Mouse (Mus musculus) heart, postnatal 0 days (tissue): Measurements from ENCODE around the gene Asb8. TPM values are rescaled to one million over a fixed set of nuclear protein-coding genes. Genes with fewer than 3 reads are reported as not detected.

Source experiments
- ATAC-seq: fragments of 200-750 bp; cut with Nextera tagmentation; 2 replicates; pipeline ENCODE4 v1.8.0; 2017; ENCODE audit warnings: low read depth, moderate number of reproducible peaks, moderate library complexity; ENCODE audit not compliant: insufficient read depth
- DNase-seq: peaks from one replicate; pipeline ENCODE4 v3.0.0-alpha.2; 2016; ENCODE audit warnings: low spot score
- H3K27ac ChIP-seq: fragments of 300-500 bp; sonication (generic); 2 replicates; pipeline ENCODE4 v1.5.1; 2014; ENCODE audit warnings: low read depth, mild to moderate bottlenecking
- H3K27me3 ChIP-seq: fragments of 300-500 bp; sonication (generic); 2 replicates; pipeline ENCODE4 v1.6.1; 2014; ENCODE audit warnings: low read length, mixed read lengths; ENCODE audit not compliant: control insufficient read depth, insufficient read depth
- H3K36me3 ChIP-seq: fragments of 300-500 bp; sonication (generic); replicated peaks from 2 replicates; pipeline ENCODE4 v1.6.1; 2014; ENCODE audit warnings: low read length, mixed read lengths; ENCODE audit not compliant: control insufficient read depth, insufficient read depth
- H3K4me1 ChIP-seq: fragments of 300-500 bp; sonication (generic); 2 replicates; pipeline ENCODE4 v1.6.1; 2014; ENCODE audit warnings: antibody characterized with exemption; ENCODE audit not compliant: control insufficient read depth, insufficient read depth
- H3K4me2 ChIP-seq: fragments of 300-500 bp; sonication (generic); 2 replicates; pipeline ENCODE4 v1.6.1; 2014; ENCODE audit warnings: low read depth, mild to moderate bottlenecking, low read length, moderate library complexity
- H3K4me3 ChIP-seq: fragments of 300-500 bp; sonication (generic); 2 replicates; pipeline ENCODE4 v1.5.1; 2014; ENCODE audit warnings: low read depth, low read length
- H3K9ac ChIP-seq: fragments of 300-500 bp; sonication (generic); replicated peaks from 2 replicates; pipeline ENCODE4 v1.6.1; 2014; ENCODE audit warnings: low read depth, low read length, mixed read lengths
- H3K9me3 ChIP-seq: fragments of 300-500 bp; sonication (generic); replicated peaks from 2 replicates; pipeline ENCODE4 v1.6.1; 2016; ENCODE audit warnings: low read length; ENCODE audit not compliant: control insufficient read depth
- CTCF ChIP-seq: IDR thresholded peaks from 2 replicates; pipeline ENCODE4 v1.5.1; 2016; ENCODE audit warnings: antibody characterized with exemption, control low read depth, low read depth
- EP300 ChIP-seq: IDR thresholded peaks from 2 replicates; pipeline ENCODE4 v1.6.1; 2016; ENCODE audit warnings: antibody characterized with exemption, low read depth
- WGBS: fragments of 180-500 bp; shearing (Covaris S2); extraction: QIAGEN DNeasy Blood & Tissue Kit; methylation state at CpG from one replicate; pipeline ENCODE4 v1.1.7; 2014; 5-methylcytosine and 5-hydroxymethylcytosine counted together
- polyA plus RNA-seq: library from polyadenylated mRNA; unstranded; fragments of >200 nt; fragmentation: Nextera tagmentation; extraction: Ambion mirVana; gene quantifications from 2 replicates; pipeline ENCODE4 v1.2.1, GENCODE M21; 2015
- total RNA-seq: library from RNA; depleted of rRNA; stranded (reverse); fragments of >200 nt; gene quantifications from 2 replicates; pipeline ENCODE4 v1.2.3, GENCODE M21; 2014; ENCODE audit warnings: low replicate concordance

Asb8 gene
- total and polyA plus RNA-seq, 2 experiments from 2014 or later: 111 to 158 TPM

DNA sequence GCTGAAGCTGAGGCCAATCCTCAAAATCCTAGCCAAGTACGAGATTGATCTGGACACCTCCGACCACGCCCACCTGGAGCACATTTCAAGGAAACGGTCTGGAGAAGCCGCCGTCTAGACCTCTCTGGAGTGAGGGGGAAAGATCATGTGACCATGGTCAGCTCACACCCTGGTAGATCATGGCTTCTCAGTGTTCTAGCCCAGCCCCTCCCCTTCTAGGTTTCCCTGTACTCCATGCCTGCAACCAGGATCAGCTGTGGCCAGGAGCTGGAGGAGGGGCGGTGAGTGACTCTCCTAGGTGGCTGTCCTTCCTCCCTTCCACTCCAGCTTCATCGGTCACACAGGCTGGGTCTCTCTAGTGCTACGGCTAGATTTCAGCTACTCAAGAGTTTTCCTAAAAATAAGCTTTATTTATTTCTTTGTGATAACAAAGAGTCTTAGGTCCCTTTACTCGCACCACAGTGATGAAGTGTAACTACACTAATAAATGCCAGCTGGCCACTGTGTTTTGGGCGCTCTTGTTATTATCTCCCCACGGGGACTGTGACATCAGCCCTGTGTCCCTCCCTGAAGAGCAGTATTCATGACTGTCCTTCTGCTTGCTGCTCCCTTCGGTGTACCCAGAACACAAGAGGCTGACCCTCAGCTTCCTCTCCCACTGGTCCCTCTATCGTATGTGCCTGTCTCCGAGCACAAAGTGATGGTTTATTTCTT lies 33.3 kb downstream of the Asb8 start:
- H3K9me3 ChIP-seq: no peaks in the 10 kb centered on the region
- peaks cover 99% of the 10 kb centered on the region for H3K36me3 ChIP-seq
- WGBS: 68% methylated on average over 15 of the region's 15 CpGs
- peak; percentile 31; the same call in 1 of the 2 replicates for ATAC-seq
- H3K4me3 ChIP-seq: no peak overlapping the region
- H3K4me2 ChIP-seq: no peak overlapping the region
- no peak for TF ChIP-seq CTCF
- no peak for TF ChIP-seq EP300
- no peak overlapping the region for H3K9ac ChIP-seq
- DNase-seq: no peak
- no peaks in the 10 kb centered on the region for H3K4me1 ChIP-seq
- no peak overlapping the region for H3K27ac ChIP-seq
- no peaks in the 10 kb centered on the region for H3K27me3 ChIP-seq

- no peak for TF ChIP-seq EP300
- TF ChIP-seq CTCF: no peak
- peaks cover 99% of the 10 kb centered on the region for H3K36me3 ChIP-seq
Measured at GRCm38 (mm10) chr15:98131451-98131850, 34.0 kb downstream of the Asb8 start.

DNA sequence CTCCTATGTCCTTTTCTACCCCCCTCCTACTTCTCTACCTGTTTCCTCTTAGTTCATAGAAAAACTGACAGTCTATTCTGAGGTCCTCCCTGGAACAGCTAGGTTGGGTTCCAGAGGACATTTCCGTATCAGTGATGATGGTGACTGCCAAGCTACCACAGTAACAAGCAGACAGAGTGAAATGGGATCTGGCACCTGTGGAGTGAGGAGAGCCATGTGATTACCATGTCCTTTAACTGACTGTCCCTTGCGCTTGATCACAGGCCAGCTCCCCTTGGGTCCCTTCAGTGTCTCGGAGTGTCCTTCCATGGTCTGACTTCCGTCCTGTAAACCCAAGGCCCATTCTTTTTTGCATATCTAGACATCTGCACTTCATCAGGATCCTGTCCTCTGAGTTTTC lies 34.4 kb downstream of the Asb8 start:
- no peaks in the 10 kb centered on the region for H3K9me3 ChIP-seq
- no peak overlapping the region for H3K4me2 ChIP-seq
- H3K36me3 ChIP-seq: peaks cover 99% of the 10 kb centered on the region
- no peak for TF ChIP-seq EP300
- no peak for TF ChIP-seq CTCF
- H3K27me3 ChIP-seq: no peaks in the 10 kb centered on the region
- DNase-seq (no peak), ATAC-seq (peak; percentile 37; the same call in 1 of the 2 replicates)
- no peak overlapping the region for H3K9ac ChIP-seq
- WGBS: 75% methylated on average over 4 of the region's 4 CpGs
- H3K4me1 ChIP-seq: no peaks in the 10 kb centered on the region
- H3K27ac ChIP-seq: peak overlapping the region; percentile 24; the same call in 1 of the 2 replicates
- H3K4me3 ChIP-seq: no peak overlapping the region

More at GRCm38 (mm10) chr15:98131451-98131850, 34.0 kb downstream of the Asb8 start:
- Histone ChIP-seq H3K9ac (no peak overlapping the region), H3K4me1 (no peaks in the 10 kb centered on the region), H3K4me2 (no peak overlapping the region), H3K27me3 (no peaks in the 10 kb centered on the region), H3K27ac (peak overlapping the region; percentile 24; the same call in 1 of the 2 replicates), H3K4me3 (no peak overlapping the region), H3K9me3 (no peaks in the 10 kb centered on the region)
- DNase-seq (no peak), ATAC-seq (no peak)
- 85% methylated on average over 7 of the region's 7 CpGs for whole genome bisulfite sequencing

GRCm38 (mm10) chr15:98120831-98121230 lies 44.6 kb downstream of the Asb8 start:
- Histone ChIP-seq H3K9ac (no peak overlapping the region), H3K4me3 (no peak overlapping the region), H3K4me1 (0 out of 2 replicates have a peak, but pooled peaks cover 2% of the 10 kb centered on the region), H3K4me2 (no peak overlapping the region), H3K36me3 (peaks cover 88% of the 10 kb centered on the region), H3K27me3 (no peaks in the 10 kb centered on the region), H3K27ac (no peak overlapping the region), H3K9me3 (no peaks in the 10 kb centered on the region)
- WGBS: 89% methylated on average over 20 of the region's 20 CpGs
- TF ChIP-seq EP300: no peak
- TF ChIP-seq CTCF: no peak
- no peak for ATAC-seq
- no peak for DNase-seq

- Histone ChIP-seq H3K36me3 (peaks cover 73% of the 10 kb centered on the region), H3K27ac (no peak overlapping the region), H3K27me3 (no peaks in the 10 kb centered on the region), H3K9ac (no peak overlapping the region), H3K4me3 (no peak overlapping the region), H3K9me3 (no peaks in the 10 kb centered on the region), H3K4me1 (peaks cover 13% of the 10 kb centered on the region; the same call in 1 of the 2 replicates), H3K4me2 (no peak overlapping the region)
- TF ChIP-seq CTCF (no peak), EP300 (no peak)
- no peak for ATAC-seq
- DNase-seq: no peak
- WGBS: 89% methylated on average over 12 of the region's 12 CpGs
Measured at GRCm38 (mm10) chr15:98119363-98119762, 46.1 kb downstream of the Asb8 start.

DNA sequence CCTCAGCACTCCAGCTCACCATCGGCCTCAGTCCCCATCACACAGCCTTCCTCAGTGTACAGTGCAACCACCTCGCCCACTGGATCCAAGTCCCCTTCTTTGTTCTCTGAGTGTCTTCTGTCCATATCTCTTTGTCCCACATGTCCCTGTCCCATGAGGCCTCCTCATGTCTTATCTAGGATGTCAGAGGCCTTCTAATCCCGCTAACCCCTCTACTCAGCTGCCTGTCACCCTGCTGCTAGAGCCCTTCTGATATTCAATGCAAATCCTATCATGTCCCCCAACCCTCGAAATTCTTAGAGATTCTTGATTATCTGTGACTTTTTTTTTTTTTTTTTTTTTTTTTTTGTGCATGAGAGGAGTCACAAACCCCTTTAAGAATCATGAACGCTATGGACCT lies 49.1 kb downstream of the Asb8 start:
- 63% methylated on average over 5 of the region's 5 CpGs for WGBS
- Histone ChIP-seq H3K36me3 (peaks cover 54% of the 10 kb centered on the region), H3K4me3 (no peak overlapping the region), H3K9me3 (no peaks in the 10 kb centered on the region), H3K27me3 (no peaks in the 10 kb centered on the region), H3K4me2 (no peak overlapping the region), H3K4me1 (peaks cover 21% of the 10 kb centered on the region), H3K27ac (peak overlapping the region; percentile 82; the same call in 1 of the 2 replicates), H3K9ac (no peak overlapping the region)
- ATAC-seq (no peak), DNase-seq (no peak)
- TF ChIP-seq CTCF (no peak), EP300 (no peak)
